Mouse (Mus musculus): ENCODE measurements at regions not wholly inside any gene's neighbourhood (a gene's known extent, or its start where the extent isn't known, plus 50 kb on each side); places are given as distances from the start of the nearest gene placed in this dataset.

GRCm38 (mm10) chr6:117676064-117676821 is 164.7 kb upstream of the Zfp637 start:
- Histone ChIP-seq H3K4me2 (ENCODE audit: low read depth, low read length, poor library complexity, severe bottlenecking) (no peak overlapping the region), H3K27ac (ENCODE audit: low read depth, low read length) (no peak overlapping the region), H3K4me3 (ENCODE audit: low read depth, low read length) (no peak overlapping the region), H3K9ac (replicated peaks; ENCODE audit: low read length, poor library complexity, severe bottlenecking) (no peak overlapping the region), H3K4me1 (ENCODE audit: insufficient read depth, low read length) (no peaks in the 10 kb centered on the region), H3K27me3 (ENCODE audit: insufficient read depth, low read length) (no peaks in the 10 kb centered on the region), H3K36me3 (ENCODE audit: insufficient read depth, low read length) (no peaks in the 10 kb centered on the region), H3K9me3 (ENCODE audit: low read length) (no peaks in the 10 kb centered on the region)
- no peak for TF ChIP-seq CTCF (IDR thresholded peaks at IDR 0.05)
- no peak for DNase-seq (ENCODE audit: low spot score)
- 74% methylated on average over 10 of the region's 10 CpGs for WGBS
- ATAC-seq (ENCODE audit: low FRiP score), result no peak

GRCm38 (mm10) chr6:117677062-117677461 is 163.9 kb upstream of the Zfp637 start:
- no peaks in the 10 kb centered on the region for H3K9me3 ChIP-seq (ENCODE audit: low read length)
- TF ChIP-seq CTCF (IDR thresholded peaks at IDR 0.05), result no peak
- DNase-seq (ENCODE audit: low spot score) (no peak), ATAC-seq (ENCODE audit: low FRiP score) (no peak)
- no peaks in the 10 kb centered on the region for H3K4me1 ChIP-seq (ENCODE audit: insufficient read depth, low read length)
- no peaks in the 10 kb centered on the region for H3K36me3 ChIP-seq (ENCODE audit: insufficient read depth, low read length)
- no peak overlapping the region for H3K4me2 ChIP-seq (ENCODE audit: low read depth, low read length, poor library complexity, severe bottlenecking)
- H3K27ac ChIP-seq (ENCODE audit: low read depth, low read length), result no peak overlapping the region
- WGBS, result 47% methylated on average over 7 of the region's 7 CpGs
- H3K27me3 ChIP-seq (ENCODE audit: insufficient read depth, low read length), result no peaks in the 10 kb centered on the region
- H3K9ac ChIP-seq (replicated peaks; ENCODE audit: low read length, poor library complexity, severe bottlenecking), result no peak overlapping the region
- H3K4me3 ChIP-seq (ENCODE audit: low read depth, low read length), result no peak overlapping the region

- no peak for TF ChIP-seq CTCF (IDR thresholded peaks at IDR 0.05)
- no peaks in the 10 kb centered on the region for H3K36me3 ChIP-seq (ENCODE audit: insufficient read depth, low read length)
- H3K4me2 ChIP-seq (ENCODE audit: low read depth, low read length, poor library complexity, severe bottlenecking), result no peak overlapping the region
- no peak overlapping the region for H3K9ac ChIP-seq (replicated peaks; ENCODE audit: low read length, poor library complexity, severe bottlenecking)
- H3K27me3 ChIP-seq (ENCODE audit: insufficient read depth, low read length), result no peaks in the 10 kb centered on the region
- no peak for ATAC-seq (ENCODE audit: low FRiP score)
- H3K9me3 ChIP-seq (ENCODE audit: low read length), result no peaks in the 10 kb centered on the region
- H3K27ac ChIP-seq (ENCODE audit: low read depth, low read length), result no peak overlapping the region
- DNase-seq (ENCODE audit: low spot score), result no peak
- no peak overlapping the region for H3K4me3 ChIP-seq (ENCODE audit: low read depth, low read length)
- WGBS, result 84% methylated on average over 2 of the region's 2 CpGs
- no peaks in the 10 kb centered on the region for H3K4me1 ChIP-seq (ENCODE audit: insufficient read depth, low read length)
Observed at GRCm38 (mm10) chr6:117677821-117678220, 163.2 kb upstream of the Zfp637 start.

- ATAC-seq (ENCODE audit: low FRiP score) (no peak), DNase-seq (ENCODE audit: low spot score) (no peak)
- no peak overlapping the region for H3K9ac ChIP-seq (replicated peaks; ENCODE audit: low read length, poor library complexity, severe bottlenecking)
- WGBS, result 74% methylated on average over 5 of the region's 5 CpGs
- H3K4me2 ChIP-seq (ENCODE audit: low read depth, low read length, poor library complexity, severe bottlenecking), result no peak overlapping the region
- H3K27ac ChIP-seq (ENCODE audit: low read depth, low read length), result no peak overlapping the region
- no peaks in the 10 kb centered on the region for H3K9me3 ChIP-seq (ENCODE audit: low read length)
- H3K4me1 ChIP-seq (ENCODE audit: insufficient read depth, low read length), result no peaks in the 10 kb centered on the region
- TF ChIP-seq CTCF (IDR thresholded peaks at IDR 0.05), result no peak
- H3K27me3 ChIP-seq (ENCODE audit: insufficient read depth, low read length), result no peaks in the 10 kb centered on the region
- H3K36me3 ChIP-seq (ENCODE audit: insufficient read depth, low read length), result no peaks in the 10 kb centered on the region
- no peak overlapping the region for H3K4me3 ChIP-seq (ENCODE audit: low read depth, low read length)
Observed at GRCm38 (mm10) chr6:117678276-117678675, 162.7 kb upstream of the Zfp637 start.

- no peak for ATAC-seq (ENCODE audit: low FRiP score)
- TF ChIP-seq CTCF (IDR thresholded peaks at IDR 0.05), result no peak
Observed at GRCm38 (mm10) chr6:117678877-117679276, 162.1 kb upstream of the Zfp637 start.

GRCm38 (mm10) chr6:117686212-117686611 is 154.8 kb upstream of the Zfp637 start:
- H3K9ac ChIP-seq (replicated peaks; ENCODE audit: low read length, poor library complexity, severe bottlenecking), result no peak overlapping the region
- ATAC-seq (ENCODE audit: low FRiP score) (no peak), DNase-seq (ENCODE audit: low spot score) (no peak)
- no peak for TF ChIP-seq CTCF (IDR thresholded peaks at IDR 0.05)
- no peak overlapping the region for H3K4me3 ChIP-seq (ENCODE audit: low read depth, low read length)
- H3K4me2 ChIP-seq (ENCODE audit: low read depth, low read length, poor library complexity, severe bottlenecking), result no peak overlapping the region
- 91% methylated on average over 9 of the region's 9 CpGs for WGBS
- H3K36me3 ChIP-seq (ENCODE audit: insufficient read depth, low read length), result no peaks in the 10 kb centered on the region
- H3K9me3 ChIP-seq (ENCODE audit: low read length), result no peaks in the 10 kb centered on the region
- H3K27ac ChIP-seq (ENCODE audit: low read depth, low read length), result no peak overlapping the region
- H3K27me3 ChIP-seq (ENCODE audit: insufficient read depth, low read length), result no peaks in the 10 kb centered on the region
- H3K4me1 ChIP-seq (ENCODE audit: insufficient read depth, low read length), result no peaks in the 10 kb centered on the region

More at GRCm38 (mm10) chr6:117678877-117679276, 162.1 kb upstream of the Zfp637 start:
- DNase-seq (ENCODE audit: low spot score), result no peak
- H3K27me3 ChIP-seq (ENCODE audit: insufficient read depth, low read length), result no peaks in the 10 kb centered on the region
- H3K9me3 ChIP-seq (ENCODE audit: low read length), result no peaks in the 10 kb centered on the region
- no peaks in the 10 kb centered on the region for H3K4me1 ChIP-seq (ENCODE audit: insufficient read depth, low read length)
- H3K36me3 ChIP-seq (ENCODE audit: insufficient read depth, low read length), result no peaks in the 10 kb centered on the region
- H3K4me3 ChIP-seq (ENCODE audit: low read depth, low read length), result no peak overlapping the region
- H3K27ac ChIP-seq (ENCODE audit: low read depth, low read length), result no peak overlapping the region
- no peak overlapping the region for H3K9ac ChIP-seq (replicated peaks; ENCODE audit: low read length, poor library complexity, severe bottlenecking)
- WGBS, result 75% methylated on average over 4 of the region's 4 CpGs
- H3K4me2 ChIP-seq (ENCODE audit: low read depth, low read length, poor library complexity, severe bottlenecking), result no peak overlapping the region
